Mouse (Mus musculus): ENCODE results near the gene Gm14548. TPM values are rescaled to one million over a fixed set of nuclear protein-coding genes. Genes with fewer than 3 reads are reported as not detected.

Gene Gm14548
- 0.33 and 0.63 TPM in 2 replicates for polyA plus RNA-seq (2015; fragmentation: Nextera tagmentation; extraction: Ambion mirVana)

GRCm38 (mm10) chr7:3898036-3898590 lies at the start of gene Gm14548:
Gm14548 (minus strand) TSS chr7:3898120.

GRCm38 (mm10) chr7:3915387-3915786 lies 17.5 kb upstream of the Gm14548 start, which contains the start of gene Lilra6:
Lilra6 (minus strand) TSS chr7:3915503.

GRCm38 (mm10) chr7:3844951-3845350 lies 53.0 kb downstream of the Gm14548 start, which contains the start of gene Pira2:
Pira2 (minus strand) TSS chr7:3845051.

Other genes starting within 250 kb of the Gm14548 start
- 10.4 and 16.1 TPM in 2 replicates for gene Leng1, start 232.3 kb downstream of the Gm14548 start, polyA plus RNA-seq (2015; fragmentation: Nextera tagmentation; extraction: Ambion mirVana)
- 10.4 and 11.8 TPM in 2 replicates for gene Tmc4, start 220.6 kb downstream of the Gm14548 start, polyA plus RNA-seq (2015; fragmentation: Nextera tagmentation; extraction: Ambion mirVana)
- gene Tsen34, start 205.3 kb downstream of the Gm14548 start, polyA plus RNA-seq (2015; fragmentation: Nextera tagmentation; extraction: Ambion mirVana) = 248 and 255 TPM in 2 replicates
- 39.0 and 49.7 TPM in 2 replicates for gene Mboat7, start 204.6 kb downstream of the Gm14548 start, polyA plus RNA-seq (2015; fragmentation: Nextera tagmentation; extraction: Ambion mirVana)
- gene Rps9, start 194.1 kb downstream of the Gm14548 start, polyA plus RNA-seq (2015; fragmentation: Nextera tagmentation; extraction: Ambion mirVana) = 1,062 and 1,264 TPM in 2 replicates
- 1.8 and 3.7 TPM in 2 replicates for gene Pirb, start 177.7 kb downstream of the Gm14548 start, polyA plus RNA-seq (2015; fragmentation: Nextera tagmentation; extraction: Ambion mirVana)
- 0.12 TPM in 1 of 2 replicates, not detected in the other for gene Gm15448, start 72.4 kb downstream of the Gm14548 start, polyA plus RNA-seq (2015; fragmentation: Nextera tagmentation; extraction: Ambion mirVana)
- 0.54 and 0.96 TPM in 2 replicates for gene Pira2, start 53.1 kb downstream of the Gm14548 start, polyA plus RNA-seq (2015; fragmentation: Nextera tagmentation; extraction: Ambion mirVana)
- gene Lilra6, start 17.4 kb upstream of the Gm14548 start, polyA plus RNA-seq (2015; fragmentation: Nextera tagmentation; extraction: Ambion mirVana) = 0.33 and 0.40 TPM in 2 replicates
- 3.4 and 3.7 TPM in 2 replicates for gene Lair1, start 165.1 kb upstream of the Gm14548 start, polyA plus RNA-seq (2015; fragmentation: Nextera tagmentation; extraction: Ambion mirVana)
- 10.1 and 16.1 TPM in 2 replicates for gene Ttyh1, start 221.3 kb upstream of the Gm14548 start, polyA plus RNA-seq (2015; fragmentation: Nextera tagmentation; extraction: Ambion mirVana)
- gene Leng8, start 238.9 kb upstream of the Gm14548 start, polyA plus RNA-seq (2015; fragmentation: Nextera tagmentation; extraction: Ambion mirVana) = 26.7 and 44.4 TPM in 2 replicates